Mouse (Mus musculus) embryo, embryonic 10.5 days (tissue): Measurements from ENCODE around the gene Sipa1.

Experiments
- DNase-seq: peaks from one replicate; pipeline ENCODE4 v3.0.0-alpha.2; 2015; ENCODE audit warnings: low spot score

Sipa1 gene

GRCm38 (mm10) chr19:5686437-5686836 is 22.9 kb upstream of the Sipa1 start:
- DNase-seq = no peak

GRCm38 (mm10) chr19:5685861-5686260 is 22.4 kb upstream of the Sipa1 start:
- DNase-seq = no peak

- no peak for DNase-seq
These were observed 21.9 kb upstream of the Sipa1 start for GRCm38 (mm10) chr19:5685431-5685830.

- DNase-seq = no peak
These were observed 21.5 kb upstream of the Sipa1 start for GRCm38 (mm10) chr19:5684985-5685384.

GRCm38 (mm10) chr19:5684236-5684635 is 20.7 kb upstream of the Sipa1 start:
- DNase-seq = no peak

GRCm38 (mm10) chr19:5680432-5680831 is 16.9 kb upstream of the Sipa1 start:
- DNase-seq = no peak

GRCm38 (mm10) chr19:5668372-5668771 is 4.9 kb upstream of the Sipa1 start:
- no peak for DNase-seq

GRCm38 (mm10) chr19:5666386-5666785 is 2.9 kb upstream of the Sipa1 start:
- no peak for DNase-seq

GRCm38 (mm10) chr19:5665465-5665864 is 2.0 kb upstream of the Sipa1 start:
- no peak for DNase-seq

GRCm38 (mm10) chr19:5664669-5665257 is 1.3 kb upstream of the Sipa1 start:
- no peak for DNase-seq

GRCm38 (mm10) chr19:5662310-5662709 is 1.2 kb downstream of the Sipa1 start:
- no peak for DNase-seq

GRCm38 (mm10) chr19:5660942-5661751 is 2.4 kb downstream of the Sipa1 start:
- DNase-seq = no peak

- peak; percentile 33 for DNase-seq
These were observed 8.7 kb downstream of the Sipa1 start for GRCm38 (mm10) chr19:5654720-5655298.

GRCm38 (mm10) chr19:5653969-5654719 is 9.4 kb downstream of the Sipa1 start:
- peak; percentile 84 for DNase-seq

GRCm38 (mm10) chr19:5652570-5652969 is 10.9 kb downstream of the Sipa1 start:
- DNase-seq = no peak

GRCm38 (mm10) chr19:5651502-5652274 is 11.8 kb downstream of the Sipa1 start:
- DNase-seq = no peak

GRCm38 (mm10) chr19:5649298-5649741 is 14.2 kb downstream of the Sipa1 start:
- DNase-seq = no peak

- peak; percentile 87 for DNase-seq
These were observed 14.9 kb downstream of the Sipa1 start for GRCm38 (mm10) chr19:5648401-5649297.

- DNase-seq = no peak
These were observed 15.7 kb downstream of the Sipa1 start for GRCm38 (mm10) chr19:5647791-5648190.

- no peak for DNase-seq
These were observed 16.7 kb downstream of the Sipa1 start for GRCm38 (mm10) chr19:5646731-5647330.
